Mouse (Mus musculus): ENCODE measurements at regions not wholly inside any gene's neighbourhood (a gene's known extent, or its start where the extent isn't known, plus 50 kb on each side); places are given as distances from the start of the nearest gene placed in this dataset.

DNA sequence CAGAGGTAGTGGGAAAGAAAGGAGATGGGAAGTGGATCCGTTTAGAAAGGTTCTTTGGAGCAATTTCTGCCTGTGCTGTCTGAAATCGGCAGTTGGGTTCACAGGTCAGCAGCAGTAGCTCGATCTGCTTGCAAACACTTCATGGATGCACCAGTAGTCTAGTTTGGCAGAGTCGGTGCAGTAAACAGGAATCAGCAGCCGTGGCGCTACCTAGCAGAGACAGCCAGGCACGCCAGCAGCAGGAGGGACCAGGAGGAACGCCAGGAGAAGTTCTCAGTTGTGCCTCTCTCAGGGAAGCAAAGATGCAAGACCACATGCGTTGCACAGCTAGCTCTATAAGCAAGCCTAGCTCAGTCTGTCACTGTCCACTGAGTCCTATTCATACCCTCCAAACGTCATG, 71.0 kb upstream of the Fam241a start:
- no peak for DNase-seq

DNA sequence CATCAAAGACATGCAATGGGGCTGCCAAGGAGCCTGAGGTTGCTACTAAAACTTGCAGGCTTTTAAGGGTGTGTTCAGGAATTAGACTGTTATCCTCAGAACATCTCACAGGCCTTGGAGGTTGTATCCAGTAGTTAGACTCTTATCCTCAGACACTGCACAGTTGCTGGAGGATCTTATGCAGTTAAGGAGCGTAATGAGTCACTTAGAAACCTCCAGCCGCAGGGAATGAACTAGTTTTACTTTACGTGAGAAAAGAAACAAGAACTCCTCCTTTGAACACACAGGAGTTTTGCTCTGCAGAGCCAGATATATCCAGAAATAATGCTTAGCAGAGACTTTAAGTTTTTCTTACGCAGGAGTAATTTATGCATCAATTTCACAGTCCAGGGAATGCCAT, 70.1 kb upstream of the Fam241a start:
- no peak for DNase-seq

DNA sequence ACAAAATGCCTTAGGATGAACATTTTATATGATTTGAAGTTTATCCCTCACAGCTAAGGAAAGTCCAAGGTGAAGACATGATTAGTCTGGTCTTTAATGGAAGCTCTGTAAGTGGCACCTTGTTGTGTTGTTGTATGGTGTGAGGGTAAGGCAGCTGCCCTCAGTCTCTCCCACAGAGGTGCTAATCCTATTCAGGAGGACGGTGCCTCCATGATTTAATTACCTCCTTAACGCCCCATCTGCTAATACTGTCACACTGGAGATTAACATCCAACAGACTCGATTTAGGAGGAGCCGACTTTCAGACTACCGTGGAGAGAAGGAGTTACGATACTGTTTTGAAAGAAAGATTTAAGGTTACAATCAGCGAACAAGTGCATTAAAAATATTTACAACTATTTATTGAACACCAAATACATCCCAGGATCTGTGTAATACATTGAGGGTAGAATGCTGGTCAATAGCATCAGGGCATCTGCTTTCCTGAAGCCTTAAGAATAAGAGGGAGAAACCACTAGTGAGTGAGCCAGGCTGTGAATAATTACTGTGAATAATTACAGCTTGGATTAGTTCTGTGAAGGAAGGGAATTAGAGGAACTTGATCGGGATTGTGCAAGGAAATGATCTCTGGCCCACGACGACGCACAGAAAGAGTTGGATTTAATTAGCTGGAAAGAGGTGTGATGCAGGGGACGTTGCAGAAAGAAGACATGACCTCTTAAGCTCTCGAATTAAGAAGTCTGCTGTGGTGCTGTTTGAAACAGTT, 63.0 kb upstream of the Fam241a start:
- no peak for DNase-seq

DNA sequence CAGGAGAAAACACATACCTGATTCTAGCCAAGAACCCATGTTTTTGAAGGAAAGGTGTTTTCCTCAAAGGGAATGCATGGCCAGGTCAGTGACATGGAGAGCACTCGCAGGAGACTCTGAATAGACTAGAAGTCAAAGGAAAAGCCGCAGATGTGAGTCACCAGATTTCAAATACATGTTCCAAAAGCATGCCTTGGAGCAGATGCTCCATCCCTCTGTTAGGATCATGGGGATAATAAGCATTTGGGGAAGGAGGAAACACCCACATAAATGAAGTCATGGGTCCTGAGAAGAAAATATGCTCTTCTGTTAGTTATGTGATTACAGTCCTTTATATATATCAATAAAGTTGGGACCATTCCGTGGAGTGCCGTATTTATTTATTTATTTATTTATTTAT, 58.7 kb upstream of the Fam241a start:
- DNase-seq: no peak

DNA sequence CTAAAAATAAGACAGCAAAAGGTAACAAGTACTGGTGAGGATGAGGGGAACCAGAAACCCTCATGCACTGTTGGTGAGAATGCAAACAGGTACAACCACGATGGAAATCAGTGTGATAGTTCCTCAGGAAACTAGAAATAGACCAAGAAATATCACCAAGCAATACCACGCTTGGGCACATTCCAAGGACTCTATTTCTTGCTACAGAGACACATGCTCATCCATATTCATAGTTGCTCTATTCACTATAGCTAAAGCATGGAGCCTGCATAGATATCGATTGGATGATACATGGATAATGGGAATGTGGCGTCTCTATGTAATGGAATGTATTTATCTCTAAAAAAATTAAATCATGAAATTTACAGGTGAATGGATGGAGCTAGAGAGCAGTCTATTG, 57.5 kb upstream of the Fam241a start:
- DNase-seq: no peak

DNA sequence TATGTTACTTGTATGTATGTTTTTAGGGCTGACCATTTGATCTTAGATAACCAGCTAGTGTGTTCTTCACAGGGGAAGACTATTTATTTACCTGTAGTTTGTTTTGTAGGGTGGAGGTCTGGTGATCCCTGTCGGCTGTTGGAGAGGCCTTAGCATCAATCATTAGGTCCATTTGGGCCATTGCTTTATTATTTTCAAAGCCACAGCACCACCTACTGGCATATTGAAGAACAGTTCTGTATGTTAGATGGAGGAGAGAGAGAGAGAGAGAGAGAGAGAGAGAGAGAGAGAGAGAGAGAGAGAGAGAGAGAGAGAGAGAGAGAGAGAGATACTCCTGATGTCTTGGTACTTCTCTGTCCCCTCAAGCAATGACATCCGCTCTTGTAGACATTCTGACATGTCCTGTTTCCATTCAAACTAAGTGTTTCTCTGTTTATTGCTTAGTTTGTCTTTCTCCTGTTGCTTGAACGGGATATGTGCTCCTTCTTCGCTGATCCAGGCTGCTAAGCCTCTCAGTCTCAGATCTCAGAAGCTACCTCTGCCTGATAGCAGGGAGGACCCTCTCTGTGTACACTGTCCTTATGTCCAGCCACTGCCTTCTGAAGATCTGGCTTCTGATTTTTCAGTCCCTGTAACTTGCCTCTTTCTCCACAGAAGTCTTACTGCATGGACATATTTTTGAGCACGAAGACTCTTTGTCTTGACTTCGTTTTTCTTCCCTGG, 52.9 kb upstream of the Fam241a start:
- DNase-seq: peak; percentile 73

DNA sequence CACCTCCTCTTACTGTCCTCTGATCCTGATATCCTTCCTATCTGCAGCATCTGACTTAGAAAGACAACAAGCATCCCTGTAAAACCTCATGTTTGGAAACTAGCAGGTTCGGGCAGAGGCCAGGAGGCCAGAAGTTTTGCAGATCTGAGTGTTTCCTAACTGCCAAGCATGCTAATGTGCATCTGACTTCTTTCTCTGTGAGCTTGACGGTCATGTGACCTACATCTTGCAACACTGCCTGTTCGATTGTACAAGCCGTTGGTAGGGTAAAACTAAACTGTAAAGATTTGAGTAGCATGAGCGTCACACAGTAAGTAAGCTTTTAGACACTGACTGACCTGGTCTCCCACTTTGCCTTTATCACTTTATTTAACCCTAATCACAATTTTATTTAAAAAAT, 52.2 kb upstream of the Fam241a start:
- no peak for DNase-seq

Measured in kidney, postnatal 14 days (tissue).